Mouse (Mus musculus): Measurements from ENCODE around the gene Megf9.

DNA sequence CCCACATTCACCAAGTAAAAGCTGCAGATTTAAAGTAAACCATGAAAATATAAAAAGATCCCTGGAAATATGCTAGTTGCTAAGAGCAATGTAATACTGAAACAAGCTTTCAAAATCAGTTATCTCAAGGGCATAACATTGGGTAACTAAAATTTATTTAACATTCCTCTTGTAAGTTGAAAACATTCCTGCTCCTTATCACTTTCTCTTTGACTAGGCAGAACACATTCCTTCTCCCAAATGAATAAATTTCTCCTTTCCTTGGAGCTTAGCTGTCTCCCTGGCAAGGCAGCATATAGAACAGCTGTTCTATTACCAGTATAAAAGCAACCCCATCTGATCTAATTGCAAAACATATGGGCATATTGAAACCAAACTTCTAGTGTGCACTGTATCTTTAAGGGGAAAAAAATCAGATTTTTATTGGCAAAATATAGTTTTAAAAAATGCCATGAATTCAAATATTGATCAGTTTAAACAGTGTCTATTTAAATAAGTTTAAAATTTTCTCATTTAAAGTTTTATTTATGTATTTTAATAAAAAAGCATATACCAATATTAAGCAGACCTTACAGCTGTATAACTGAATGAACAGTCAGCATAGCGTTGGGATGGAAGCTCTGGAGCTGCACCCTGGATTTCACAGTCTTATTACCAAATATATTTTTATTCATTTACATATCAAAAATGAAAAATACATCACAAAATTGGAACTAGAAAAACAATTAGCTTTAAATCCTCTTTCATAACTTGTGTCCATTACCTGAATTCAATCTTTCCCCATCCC, 13.1 kb downstream of the Megf9 start:
- no peak for TF ChIP-seq CTCF (IDR thresholded peaks at IDR 0.05)
- TF ChIP-seq EP300 (IDR thresholded peaks at IDR 0.05), result no peak; the same call in 1 of the 2 replicates

All from lung, postnatal 0 days (tissue).